Mouse (Mus musculus): ENCODE measurements around the gene Gm4631. TPM values are rescaled to one million over a fixed set of nuclear protein-coding genes. Genes with fewer than 3 reads are reported as not detected.
"Not testable (repeated sequence)": the region's sequence is repeated elsewhere in the genome, so short reads cannot be mapped to it uniquely, and the experiment has no call there.

Gm4631 gene
- 2.5 and 11.5 TPM in 2 replicates for total RNA-seq (2015; ENCODE audit: low replicate concordance)
- total RNA-seq (2017; ENCODE audit: low replicate concordance): 2.6 and 7.9 TPM in 2 replicates

GRCm38 (mm10) chr2:175338097-175338496 is at the start of gene Gm4631:
Gm4631 (minus strand) TSS chr2:175338197.
- not testable (repeated sequence) for ATAC-seq (replicated peaks; ENCODE audit: low FRiP score, poor library complexity, severe bottlenecking)

- not testable (repeated sequence) for ATAC-seq (replicated peaks; ENCODE audit: low FRiP score, poor library complexity, severe bottlenecking)
Measured at GRCm38 (mm10) chr2:175372136-175372535, 34.1 kb upstream of the Gm4631 start, which contains the start of gene Zfp968. Zfp968 (plus strand) TSS chr2:175372436.

- ATAC-seq (replicated peaks; ENCODE audit: low FRiP score, poor library complexity, severe bottlenecking): not testable (repeated sequence)
Measured at GRCm38 (mm10) chr2:175274825-175275224, 63.2 kb downstream of the Gm4631 start, which contains the start of gene Gm14440. Gm14440 (plus strand) TSS chr2:175275125.

Other genes starting within 250 kb of the Gm4631 start
- gene Gm14399, start 196.2 kb downstream of the Gm4631 start, total RNA-seq (2015; ENCODE audit: low replicate concordance): 52.3 TPM in 1 of 2 replicates, not detected in the other
- 3.1 TPM in 1 of 2 replicates, not detected in the other for gene Gm14399, start 196.2 kb downstream of the Gm4631 start, total RNA-seq (2017; ENCODE audit: low replicate concordance)
- gene Gm14443, start 162.3 kb downstream of the Gm4631 start, total RNA-seq (2015; ENCODE audit: low replicate concordance): not detected in 2 replicates
- gene Gm14443, start 162.3 kb downstream of the Gm4631 start, total RNA-seq (2017; ENCODE audit: low replicate concordance): not detected in 2 replicates
- 3.1 and 24.0 TPM in 2 replicates for gene Gm14391, start 131.3 kb downstream of the Gm4631 start, total RNA-seq (2015; ENCODE audit: low replicate concordance)
- 5.4 and 10.2 TPM in 2 replicates for gene Gm14391, start 131.3 kb downstream of the Gm4631 start, total RNA-seq (2017; ENCODE audit: low replicate concordance)
- 0.77 and 2.7 TPM in 2 replicates for gene Gm14440, start 63.1 kb downstream of the Gm4631 start, total RNA-seq (2015; ENCODE audit: low replicate concordance)
- gene Gm14440, start 63.1 kb downstream of the Gm4631 start, total RNA-seq (2017; ENCODE audit: low replicate concordance): 1.5 and 2.9 TPM in 2 replicates
- 1.3 TPM in 1 of 2 replicates, not detected in the other for gene Zfp968, start 34.2 kb upstream of the Gm4631 start, total RNA-seq (2015; ENCODE audit: low replicate concordance)
- gene Zfp968, start 34.2 kb upstream of the Gm4631 start, total RNA-seq (2017; ENCODE audit: low replicate concordance): not detected in 2 replicates
- 1.7 TPM in 1 of 2 replicates, not detected in the other for gene Gm4724, start 97.6 kb upstream of the Gm4631 start, total RNA-seq (2015; ENCODE audit: low replicate concordance)
- gene Gm4724, start 97.6 kb upstream of the Gm4631 start, total RNA-seq (2017; ENCODE audit: low replicate concordance): not detected in 2 replicates
- gene Zfp965, start 131.8 kb upstream of the Gm4631 start, total RNA-seq (2015; ENCODE audit: low replicate concordance): not detected in 2 replicates
- not detected in 2 replicates for gene Zfp965, start 131.8 kb upstream of the Gm4631 start, total RNA-seq (2017; ENCODE audit: low replicate concordance)

Measured in erythroblast, adult 5-6 weeks (primary cell).